Mouse (Mus musculus): ENCODE results near the gene Ntn5.

- no peak for TF ChIP-seq CTCF (IDR thresholded peaks at IDR 0.05; ENCODE audit: borderline replicate concordance, insufficient read depth, low read depth, low read length)
- no peak for TF ChIP-seq POLR2A (IDR thresholded peaks at IDR 0.05; ENCODE audit: borderline replicate concordance, insufficient read depth, low read length)
Observed at GRCm38 (mm10) chr7:45686841-45687240, 3.0 kb downstream of the Ntn5 start.

Data from cerebellum, adult 2 months (tissue).